Mouse (Mus musculus) gastrocnemius, postnatal 4 days (tissue): Measurements from ENCODE around the gene Gmps. TPM values are rescaled to one million over a fixed set of nuclear protein-coding genes. Genes with fewer than 3 reads are reported as not detected.
A peak's percentile ranks its signal among the peaks of the same experiment; 100 is the strongest.

ENCODE experiments used
- DNase-seq, 2 experiments: peaks; one replicate each; pipeline ENCODE4 v3.0.0; 2021 to 2022; ENCODE audit warnings: low spot score in 2 of 2, mixed read lengths in 2 of 2
- long read RNA-seq, 2 experiments: library from polyadenylated mRNA; stranded (forward); transcript quantifications; one replicate each; pipeline ENCODE4 v2.0.0; 2021
- total RNA-seq, 2 experiments: library from RNA; stranded (reverse); gene quantifications; 2 replicates each; pipeline ENCODE4 v1.2.3; 2021

The Gmps gene
- 10 to 100 TPM; 21.2 to 21.9 TPM for total RNA-seq
- long read RNA-seq, experiment 1, full-length matches to known transcripts = 60 of 70 reads
- long read RNA-seq, experiment 1, partial matches to known transcripts = 3 of 70 reads
- long read RNA-seq, experiment 1, other reads (novel, unspliced or antisense) = 7 of 70 reads
- long read RNA-seq, experiment 2, full-length matches to known transcripts = 71 of 82 reads
- long read RNA-seq, experiment 2, partial matches to known transcripts = 3 of 82 reads
- long read RNA-seq, experiment 2, other reads (novel, unspliced or antisense) = 8 of 82 reads

DNA sequence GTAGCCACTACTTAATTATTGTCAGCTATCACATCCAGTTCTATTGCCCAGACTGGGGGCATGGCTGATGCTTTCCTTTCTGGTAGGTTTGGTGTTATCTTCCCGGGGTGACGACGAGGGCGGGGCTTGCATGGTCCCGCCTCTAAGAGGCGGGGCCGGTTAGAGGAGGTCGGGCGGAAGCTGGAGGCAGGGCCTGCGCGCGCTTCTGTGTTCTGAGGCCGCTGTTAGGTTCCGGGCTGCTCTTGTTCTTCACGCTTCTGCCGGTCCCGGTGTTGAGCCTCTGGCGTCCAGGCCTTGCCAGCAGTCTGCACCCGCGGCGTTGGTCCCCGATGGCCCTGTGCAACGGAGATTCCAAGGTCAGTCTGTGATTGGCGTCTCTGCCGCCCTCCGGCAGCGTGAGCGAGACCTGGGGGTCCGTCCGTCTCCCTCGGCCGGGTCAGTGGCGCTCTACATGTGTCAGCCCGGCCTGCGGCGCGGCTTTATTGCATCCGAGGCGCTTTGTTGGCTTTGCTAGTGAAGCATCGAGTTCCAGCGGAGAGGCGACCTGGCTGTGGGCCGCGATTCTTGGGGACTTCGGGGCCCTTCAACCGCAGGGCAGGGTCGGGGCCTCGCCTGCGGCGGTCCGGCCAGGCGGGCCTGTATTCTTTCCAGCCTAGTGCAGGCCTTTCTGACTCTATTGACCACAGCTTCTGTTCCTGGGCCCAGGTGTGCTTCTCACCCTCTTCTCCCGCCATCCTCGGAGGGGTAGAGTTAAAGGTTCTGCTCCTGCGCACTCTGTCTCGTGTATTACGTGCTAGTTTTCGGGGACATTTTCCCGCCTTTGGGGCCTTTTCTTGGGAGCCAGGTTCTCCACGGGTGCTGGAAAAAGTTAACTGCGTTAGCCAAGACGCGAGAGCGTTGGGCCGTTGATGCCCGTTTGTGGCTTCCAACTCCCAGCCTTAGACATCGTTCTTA is at the start of gene Gmps:
Gene Gmps (plus strand): TSS at position 152 of the 954 bp plus-strand sequence.
- DNase-seq = peak; percentile 71 to 91

DNA sequence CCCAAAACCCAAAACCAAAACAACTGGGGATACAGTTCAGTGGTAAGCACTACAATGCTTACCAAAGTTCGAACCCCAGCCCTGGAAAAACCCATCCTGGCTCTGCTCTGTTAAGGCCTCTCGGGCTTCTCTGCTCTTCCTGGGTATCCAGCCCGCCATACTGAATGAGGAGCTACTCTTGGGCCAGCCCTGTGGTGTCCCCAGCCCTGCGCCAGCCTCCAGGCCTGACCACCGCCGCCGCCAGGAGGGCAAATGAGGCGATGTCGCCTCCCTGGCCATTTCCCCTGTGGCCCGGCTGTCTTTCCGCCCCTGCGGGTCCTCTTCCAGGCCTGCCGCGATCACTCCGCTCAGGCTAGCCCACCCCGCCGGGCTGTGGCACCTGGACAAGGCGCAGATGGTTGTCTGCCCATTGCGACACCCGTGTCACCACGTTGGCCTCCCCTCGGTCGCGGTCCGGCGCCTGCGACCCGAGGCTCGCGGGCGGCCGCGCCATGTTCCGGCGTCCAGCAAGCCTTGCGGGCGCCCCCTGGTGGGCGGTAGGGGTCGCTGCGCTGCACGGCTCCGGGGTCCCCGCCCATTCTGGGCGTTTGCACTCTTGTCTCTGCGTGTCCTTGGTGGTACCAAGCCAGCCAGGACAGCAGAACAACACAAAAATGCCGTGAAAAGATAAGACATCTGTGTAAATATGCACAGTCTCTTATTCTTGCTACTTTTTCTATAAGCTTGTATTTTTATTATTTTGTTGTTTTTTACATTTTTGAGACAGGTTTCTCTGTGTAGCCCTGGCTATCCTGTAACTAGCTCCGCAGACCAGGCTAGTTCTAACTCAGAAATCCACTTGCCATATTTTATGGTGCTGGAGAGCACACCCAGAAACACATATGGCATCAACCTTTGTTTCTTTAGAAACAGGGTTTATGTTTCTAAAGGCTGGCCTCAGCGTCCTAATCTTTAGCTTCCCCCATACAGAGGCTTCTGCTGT is 46.7 kb upstream of the Gmps start, which contains the start of gene E130311K13Rik:
Gene E130311K13Rik (minus strand): TSS at position 595 of the 982 bp plus-strand sequence.
- DNase-seq = peak; percentile 86 to 90

DNA sequence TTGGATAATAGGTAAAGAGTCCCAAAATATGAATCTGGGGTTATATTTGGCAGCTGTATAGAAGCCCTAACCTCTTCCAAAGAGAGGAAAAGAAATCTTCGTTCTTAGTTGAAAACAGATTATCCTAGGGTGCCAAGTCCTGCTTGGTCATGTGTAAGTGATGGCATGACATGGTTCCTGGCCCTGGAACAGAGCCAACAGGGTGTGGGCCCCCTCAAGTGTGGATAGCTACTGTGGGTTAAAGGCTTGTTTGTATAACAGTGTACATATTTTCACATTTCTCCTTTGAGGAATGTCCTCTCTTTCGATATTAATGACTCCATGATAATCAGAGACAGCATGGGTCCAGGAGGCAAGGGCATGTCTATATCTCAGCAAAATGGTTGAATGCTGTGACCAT is 37.0 kb upstream of the Gmps start:
- no peak for DNase-seq

DNA sequence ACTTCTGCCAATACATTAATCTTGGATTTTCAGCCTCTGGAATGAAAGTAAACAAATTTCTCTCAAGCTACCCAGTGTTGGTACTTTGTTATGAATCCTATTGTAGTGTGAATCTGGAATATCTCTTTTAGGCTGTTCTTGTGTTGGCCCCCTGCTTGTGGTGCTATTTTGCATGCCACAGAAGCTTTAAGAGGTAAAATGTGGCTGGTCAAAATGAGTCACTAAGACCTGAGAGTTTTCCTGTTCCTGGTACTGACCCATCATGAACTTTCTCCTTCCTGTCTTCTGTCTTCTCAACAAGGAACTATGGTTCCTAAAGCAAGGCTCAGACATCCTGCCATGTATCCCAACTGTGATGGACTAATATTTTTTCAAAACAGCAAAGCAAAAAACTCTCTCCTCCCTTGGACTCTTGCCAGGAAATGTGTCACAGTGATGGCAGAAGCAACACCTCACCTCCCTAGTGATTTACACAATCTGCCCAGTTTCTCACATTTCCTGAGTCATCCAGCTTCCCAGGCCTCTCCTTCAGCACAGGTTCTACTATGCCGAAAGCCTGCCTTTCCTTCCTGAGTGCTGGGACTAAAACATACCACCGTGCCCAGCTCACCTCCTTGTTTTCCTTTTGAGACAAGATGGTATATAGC is 34.6 kb upstream of the Gmps start:
- DNase-seq = no peak

- no peak for DNase-seq
Observed at GRCm38 (mm10) chr3:63949837-63950236, 26.1 kb upstream of the Gmps start.

GRCm38 (mm10) chr3:63963421-63964099 is 12.3 kb upstream of the Gmps start:
- DNase-seq = no peak

GRCm38 (mm10) chr3:63964100-63964921 is 11.6 kb upstream of the Gmps start, which contains the start of gene Slc33a1:
Gene Slc33a1 (minus strand): TSS chr3:63964768.
- peak; percentile 97 to 99 for DNase-seq

GRCm38 (mm10) chr3:63964922-63965249 is 11.0 kb upstream of the Gmps start:
- DNase-seq = no peak

GRCm38 (mm10) chr3:63965929-63966328 is 10.0 kb upstream of the Gmps start:
- DNase-seq = no peak

- no peak for DNase-seq
Observed at GRCm38 (mm10) chr3:63977895-63978294, 2.0 kb downstream of the Gmps start.

GRCm38 (mm10) chr3:63986656-63987055 is 10.8 kb downstream of the Gmps start:
- no peak for DNase-seq

DNA sequence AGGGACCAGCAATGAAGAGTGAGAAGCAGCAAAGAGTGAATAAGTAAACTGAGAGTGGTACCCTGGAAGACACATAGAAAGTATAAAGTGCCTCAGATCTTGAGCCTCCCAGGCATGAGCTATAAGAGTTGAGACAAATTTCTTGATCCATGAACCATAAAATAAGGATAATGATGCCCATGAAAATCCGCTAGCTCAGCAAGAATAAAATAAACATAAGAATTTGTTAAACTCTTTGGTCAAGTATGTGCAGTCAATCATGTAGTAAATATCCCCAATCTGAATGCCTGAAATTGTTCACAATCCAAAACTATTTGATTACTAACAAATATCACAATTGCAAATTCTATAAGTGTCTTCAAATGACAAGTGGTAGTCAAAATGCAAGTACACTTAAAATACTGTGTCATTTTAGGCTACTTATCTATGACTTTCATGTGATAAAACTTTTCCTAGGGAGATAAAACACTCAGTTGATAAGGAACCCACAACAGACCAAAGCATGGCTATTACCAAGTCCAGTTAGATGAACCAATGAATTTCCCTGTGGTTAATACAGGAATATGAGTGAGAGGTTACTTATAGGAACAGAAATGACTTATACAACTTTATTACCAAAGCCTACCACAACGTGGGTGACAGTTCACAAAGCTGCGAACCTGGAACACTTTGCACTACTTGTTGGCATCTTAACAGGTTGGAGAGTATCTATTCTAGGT is 13.0 kb downstream of the Gmps start:
- DNase-seq = no peak

- DNase-seq = no peak
Observed at GRCm38 (mm10) chr3:64021436-64021835, 45.5 kb downstream of the Gmps start.

GRCm38 (mm10) chr3:64021867-64022266 is 46.0 kb downstream of the Gmps start:
- DNase-seq = no peak

- no peak for DNase-seq
Observed at GRCm38 (mm10) chr3:64029846-64030245, 53.9 kb downstream of the Gmps start.

- DNase-seq = no peak
Observed at GRCm38 (mm10) chr3:64038136-64038841, 62.4 kb downstream of the Gmps start.
